Mouse (Mus musculus) granulocyte monocyte progenitor cell, adult 5-6 weeks (primary cell): Measurements from ENCODE around the gene Eif3g. TPM values are rescaled to one million over a fixed set of nuclear protein-coding genes. Genes with fewer than 3 reads are reported as not detected.

Source experiments
- ATAC-seq: replicated peaks from 2 replicates; pipeline ENCODE4 v1.8.0; 2016; ENCODE audit warnings: mild to moderate bottlenecking, moderate TSS enrichment, inconsistent platforms; ENCODE audit not compliant: poor library complexity, severe bottlenecking
- total RNA-seq, 2 experiments: library from RNA; stranded (forward) in 1 of 2; stranded (reverse) in 1 of 2; fragments of 200-712, 200-1000 nt in 1 of 2; fragments of >200 nt in 1 of 2; fragmentation: Nextera tagmentation in 1 of 2; gene quantifications; 2 replicates each; pipeline ENCODE4 v1.2.3; 2014 to 2017

Gene Eif3g
- total RNA-seq (2014; fragmentation: Nextera tagmentation), result 224 and 262 TPM in 2 replicates
- 187 and 207 TPM in 2 replicates for total RNA-seq (2017)

- ATAC-seq, result peak; percentile 85
Measured at GRCm38 (mm10) chr9:20898511-20899073, at the start of gene Eif3g. Gene Eif3g (minus strand): TSS chr9:20898623.

DNA sequence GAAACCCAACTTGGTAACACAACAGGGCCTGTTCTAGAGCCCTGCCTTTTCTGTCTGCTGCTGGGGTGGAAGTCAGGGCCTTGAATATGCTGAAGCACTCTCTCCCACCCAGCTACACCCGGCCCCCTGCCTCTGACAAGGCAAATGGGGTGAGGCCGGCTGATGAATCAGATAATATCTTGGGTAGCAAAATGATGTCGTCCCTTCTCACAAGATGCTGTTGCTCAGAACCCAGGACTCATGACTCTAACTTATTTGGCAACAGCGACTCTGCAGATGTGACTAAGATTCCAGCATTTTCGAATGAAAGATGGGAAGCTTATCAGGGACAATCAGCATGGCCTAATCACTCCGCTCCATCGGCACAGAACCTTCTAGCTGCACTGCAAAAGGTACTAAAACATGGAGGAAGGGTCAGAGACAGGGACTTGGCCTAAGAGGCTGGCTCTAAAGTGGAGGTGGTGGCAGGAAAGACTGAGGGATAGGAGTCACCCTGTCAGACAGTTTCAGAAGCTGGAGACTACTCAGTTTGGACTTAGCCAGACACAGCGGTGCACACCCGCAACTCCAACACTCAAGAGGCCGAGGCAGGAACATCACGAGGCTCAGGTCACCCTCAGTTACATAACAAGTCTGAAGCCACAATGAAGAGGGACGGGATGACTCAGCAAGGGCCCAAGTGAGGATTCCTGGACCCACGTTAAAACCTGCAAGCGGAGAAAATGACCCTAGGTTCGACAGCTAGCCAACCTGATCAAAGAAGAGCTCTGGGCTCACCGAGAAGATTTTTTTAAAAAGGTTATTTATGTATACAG, 47.9 kb upstream of the Eif3g start:
- peak; percentile 68 for ATAC-seq

DNA sequence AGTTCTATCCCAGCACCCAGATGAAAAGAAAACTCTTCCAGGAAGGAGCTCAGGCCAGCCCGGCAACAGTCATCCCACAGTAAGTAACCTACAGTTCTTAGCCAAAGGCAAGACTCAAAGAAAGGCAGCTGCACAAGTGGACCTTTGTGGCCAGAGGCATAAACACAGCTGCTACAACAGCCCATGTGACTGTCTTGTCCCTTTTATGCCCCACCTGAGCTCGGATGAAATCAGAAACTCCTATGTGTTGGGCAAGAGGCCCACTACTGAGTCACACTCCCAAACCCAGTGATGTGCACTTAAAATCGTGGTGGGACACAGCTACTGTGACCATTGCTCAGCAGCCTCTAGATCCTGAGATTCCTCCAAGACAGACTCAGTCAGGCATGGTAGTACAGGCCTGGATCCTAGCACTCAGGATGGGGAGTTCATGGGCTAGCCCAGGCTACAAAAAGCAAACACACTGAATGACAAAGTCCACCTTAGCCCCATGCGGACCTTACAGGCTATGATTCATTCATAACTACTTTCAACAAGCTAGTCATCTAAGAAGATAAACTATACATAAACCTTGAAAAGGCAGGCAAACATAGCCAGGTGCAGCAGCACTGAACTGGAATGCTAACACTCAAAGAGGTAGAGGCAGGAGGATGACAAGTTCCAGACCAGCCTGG, 46.4 kb upstream of the Eif3g start:
- ATAC-seq, result no peak

- no peak for ATAC-seq
Measured at GRCm38 (mm10) chr9:20943911-20944310, 45.5 kb upstream of the Eif3g start.

DNA sequence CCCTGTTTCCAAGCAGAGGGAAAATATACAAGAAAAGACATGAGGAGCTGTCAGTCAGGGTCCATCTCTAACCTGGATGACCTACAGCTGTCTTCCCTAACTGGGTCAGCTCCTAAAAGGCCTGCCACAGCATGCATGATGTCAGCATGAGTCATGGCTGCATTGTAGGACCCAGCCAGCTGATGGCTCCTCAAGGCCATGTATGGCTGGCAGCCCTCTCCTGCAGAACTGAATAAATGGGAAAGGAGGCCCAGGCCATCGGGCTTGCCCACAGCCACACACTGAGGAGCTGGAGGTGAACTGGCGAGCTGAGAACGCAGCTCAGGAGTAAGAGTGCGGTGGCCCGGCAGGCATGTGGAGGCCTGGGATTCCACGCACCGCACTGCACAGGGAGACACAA, 45.0 kb upstream of the Eif3g start:
- no peak for ATAC-seq

- 0 out of 2 replicates have a peak, but pooled peaks have one; percentile 6 for ATAC-seq
Measured at GRCm38 (mm10) chr9:20923258-20923657, 24.8 kb upstream of the Eif3g start.

DNA sequence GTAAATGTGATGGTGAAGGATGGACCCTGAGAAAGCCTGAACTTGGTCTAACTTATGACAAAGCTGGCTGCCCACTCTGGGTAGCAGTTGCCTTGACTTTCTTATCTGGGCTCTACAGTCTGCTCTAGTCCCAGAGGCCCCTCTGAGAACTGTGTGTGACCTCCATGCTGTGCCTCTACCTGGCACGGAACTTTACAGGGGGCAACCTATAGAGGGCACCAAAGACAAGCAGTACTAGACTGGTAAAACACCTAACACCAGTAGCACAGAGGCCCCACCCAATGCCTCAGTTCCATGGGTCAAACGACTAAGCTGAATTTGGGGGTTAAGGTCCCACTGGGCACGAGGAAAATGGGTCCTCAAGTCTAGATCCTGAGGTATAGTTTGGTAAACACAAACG, 17.7 kb upstream of the Eif3g start:
- peak; percentile 65 for ATAC-seq

GRCm38 (mm10) chr9:20909948-20910347, 11.5 kb upstream of the Eif3g start:
- no peak for ATAC-seq

- no peak for ATAC-seq
Measured at GRCm38 (mm10) chr9:20902174-20902491, 3.7 kb upstream of the Eif3g start.

- peak; percentile 54 for ATAC-seq
Measured at GRCm38 (mm10) chr9:20901466-20902173, 3.2 kb upstream of the Eif3g start.

DNA sequence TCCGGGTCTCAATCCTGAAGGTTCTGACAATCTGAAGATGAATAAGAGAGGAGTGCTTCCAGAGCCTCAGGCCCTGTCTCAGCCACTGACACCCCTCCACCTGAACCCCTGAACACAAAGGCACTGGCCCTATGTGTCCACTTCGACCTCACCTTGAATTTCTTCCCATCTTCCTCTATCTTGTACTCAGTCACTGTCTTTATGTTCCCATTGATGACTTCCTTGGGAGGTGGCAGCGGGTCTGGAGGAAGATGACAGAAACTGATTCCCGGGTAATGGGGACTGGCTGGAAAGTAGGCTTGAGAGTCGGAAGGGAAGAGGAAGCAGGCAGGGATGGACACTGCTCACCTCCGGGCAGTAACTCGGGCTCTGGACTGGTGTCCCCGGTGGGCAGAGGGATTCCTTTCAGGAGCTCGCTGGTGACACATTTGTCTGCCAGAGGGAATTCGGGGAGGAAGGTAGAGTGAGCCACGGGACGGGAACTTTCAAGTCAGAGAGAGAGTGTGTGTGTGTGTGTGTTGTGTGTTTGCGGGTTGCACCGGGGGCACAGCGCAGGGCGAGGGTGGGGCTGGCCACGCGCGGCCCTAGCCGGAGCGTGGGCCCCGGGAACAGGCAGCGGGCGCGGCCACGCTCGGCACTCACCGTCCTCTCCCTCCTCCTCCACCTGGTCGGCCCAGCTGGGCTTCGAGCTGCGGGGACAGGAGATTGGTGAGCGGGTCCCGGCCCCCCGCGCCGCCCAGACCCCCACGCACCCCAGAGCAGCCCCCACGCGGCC, 500 bp downstream of the Eif3g start:
- ATAC-seq, result no peak

- no peak for ATAC-seq
Measured at GRCm38 (mm10) chr9:20895382-20895781, 3.0 kb downstream of the Eif3g start.

- ATAC-seq, result no peak
Measured at GRCm38 (mm10) chr9:20894629-20895028, 3.8 kb downstream of the Eif3g start.

GRCm38 (mm10) chr9:20893590-20894343, 4.7 kb downstream of the Eif3g start:
- ATAC-seq, result no peak

DNA sequence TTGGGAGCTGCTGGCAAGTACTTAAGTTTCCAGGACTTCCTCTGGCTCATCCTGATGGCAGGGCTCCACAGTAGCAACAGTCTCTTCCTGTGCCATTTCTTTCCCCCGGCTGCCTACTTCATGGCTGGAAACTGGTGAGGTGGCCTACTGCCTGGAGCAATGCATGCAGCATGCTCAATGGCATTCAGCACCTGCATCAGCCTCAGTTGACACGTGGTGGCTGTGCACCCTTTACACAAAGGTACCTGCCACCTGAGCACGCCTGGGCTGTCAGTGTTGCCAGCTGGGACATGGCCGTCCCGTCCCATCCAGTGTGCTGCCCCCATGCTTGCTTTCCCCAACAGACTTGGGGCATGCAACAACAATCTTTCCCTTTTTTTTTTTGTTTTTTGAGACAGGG, 5.4 kb downstream of the Eif3g start:
- ATAC-seq, result no peak

DNA sequence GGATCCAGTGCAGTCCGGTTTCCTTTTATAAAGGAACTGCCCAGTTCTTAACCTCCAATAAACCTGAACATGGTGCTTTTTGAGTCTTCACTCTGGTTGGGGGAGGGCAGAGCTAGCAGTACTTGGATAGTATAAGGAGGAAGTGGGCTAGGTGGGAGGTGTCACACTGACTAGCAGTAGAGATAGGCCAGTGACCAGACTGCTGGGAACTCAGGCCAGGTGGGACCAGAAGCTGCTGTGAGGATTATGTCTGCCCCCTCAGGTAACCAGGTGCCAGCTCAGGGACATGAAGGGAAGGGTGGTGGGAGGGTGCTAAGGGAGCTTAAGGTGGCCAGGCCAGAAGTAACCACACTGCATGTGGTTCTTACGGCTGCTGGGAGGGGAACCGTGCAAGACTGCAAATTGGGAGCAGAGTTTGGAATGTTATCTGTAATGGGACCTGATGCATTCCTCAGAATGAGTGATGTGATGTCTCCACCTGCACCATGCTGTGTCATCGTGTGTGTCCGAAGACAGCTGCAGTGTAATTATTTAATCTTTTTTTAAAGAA, 6.2 kb downstream of the Eif3g start:
- no peak for ATAC-seq

DNA sequence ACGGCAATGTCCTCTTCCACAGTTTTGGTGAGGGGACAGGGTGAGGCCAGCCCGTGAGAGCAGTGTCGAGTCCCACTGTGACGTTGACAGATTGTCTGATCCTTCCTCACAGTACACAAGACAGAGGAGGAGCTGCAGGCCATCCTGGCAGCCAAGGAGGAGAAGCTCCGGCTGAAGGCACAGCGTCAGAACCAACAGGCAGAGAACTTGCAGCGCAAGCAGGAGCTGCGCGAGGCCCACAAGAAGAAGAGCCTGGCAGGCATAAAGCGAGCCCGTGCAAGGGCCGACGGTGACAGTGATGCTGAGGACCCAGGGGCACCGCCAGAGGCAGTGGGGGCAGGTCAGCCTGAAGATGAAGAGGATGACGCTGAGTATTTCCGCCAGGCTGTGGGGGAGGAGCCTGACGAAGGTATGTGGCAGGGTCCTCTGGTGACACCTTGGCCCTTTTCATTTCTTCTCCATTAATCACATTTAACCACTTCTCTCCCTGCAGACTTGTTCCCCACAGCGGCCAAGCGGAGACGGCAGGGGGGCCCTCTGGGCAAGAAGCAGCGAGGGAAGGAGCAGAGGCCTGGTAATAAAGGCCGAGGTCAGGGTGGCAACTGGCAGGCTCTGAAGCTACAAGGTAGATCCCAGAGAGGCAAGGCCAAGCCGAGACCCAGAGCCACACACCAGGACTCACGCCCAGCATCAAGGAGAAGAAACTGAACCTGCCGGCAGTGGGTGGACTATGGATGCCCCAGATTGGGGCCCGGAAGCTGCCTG, 6.9 kb downstream of the Eif3g start:
- ATAC-seq, result no peak

DNA sequence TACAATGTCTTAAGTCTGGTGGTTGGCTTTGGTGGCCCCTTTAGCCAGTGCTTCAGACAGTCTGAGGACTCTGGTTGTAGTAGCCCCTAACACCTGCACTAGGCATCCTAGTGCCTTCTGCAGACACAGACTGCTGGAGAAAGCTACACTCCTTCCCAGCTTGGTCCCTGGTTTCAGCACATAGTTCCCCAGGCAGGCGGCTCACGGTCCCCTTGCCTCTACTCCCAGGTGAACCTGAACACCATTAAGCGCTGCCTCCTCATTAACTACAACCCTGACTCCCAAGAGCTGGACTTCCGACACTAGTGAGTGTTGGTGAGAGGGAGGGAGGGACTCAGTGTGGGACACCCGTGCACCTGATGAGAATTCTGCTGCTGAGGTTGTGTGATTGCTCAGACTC, 8.0 kb downstream of the Eif3g start:
- no peak for ATAC-seq
